10 mouse cellular contexts compared by ENCODE assay signal in genomic region chr11:61042593-61042992, GRCm38 (mm10). TPM values are rescaled to one million over a fixed set of nuclear protein-coding genes. Genes with fewer than 3 reads are reported as not detected.
DNase-seq lines count a peak whose midpoint lies in the region; ATAC-seq lines count a peak whose summit lies in the region.
"Had no signal": no experiment of that assay in that cellular context is flagged by ENCODE, and none has a peak within 500 bp of the region (broad histone marks: within the 10 kb centered on the region; RNA-seq: fewer than 3 reads in every experiment).

No protein-coding gene starts in this region.

- DNase-seq in heart, adult 9 months (ENCODE audit: low spot score in 2 of 2) = no peak
- peak; percentile 52 for DNase-seq in MEL-GATA-1-ER (ENCODE audit: extremely low read depth, low read depth)
- DNase-seq: adrenal gland, postnatal 36 days; thymus, postnatal 25 days had no signal

- 6% methylated on average over 8 of the region's 8 CpGs for WGBS in heart, embryonic 13.5 days
- WGBS in hindbrain, embryonic 15.5 days = 18% methylated on average over 8 of the region's 8 CpGs
- WGBS in midbrain, embryonic 13.5 days = 42% methylated on average over 8 of the region's 8 CpGs
- WGBS in kidney, embryonic 15.5 days = 8% methylated on average over 8 of the region's 8 CpGs
- WGBS in kidney, embryonic 16.5 days = 8% methylated on average over 8 of the region's 8 CpGs

- no peak overlapping the region for H3K27ac ChIP-seq in heart, embryonic 13.5 days (replicated peaks)
- H3K27ac ChIP-seq in hindbrain, embryonic 15.5 days (replicated peaks) = peak overlapping the region; percentile 48; the same call in 1 of the 2 replicates
- H3K27ac ChIP-seq in midbrain, embryonic 13.5 days = peak overlapping the region; percentile 40
- H3K27ac ChIP-seq in kidney, embryonic 15.5 days = no peak overlapping the region
- no peak overlapping the region for H3K27ac ChIP-seq in kidney, embryonic 16.5 days (ENCODE audit: low read length)
- H3K27ac ChIP-seq: forebrain, embryonic 12.5 days had no signal

- H3K9me3 ChIP-seq in heart, embryonic 13.5 days = no peaks in the 10 kb centered on the region
- no peaks in the 10 kb centered on the region for H3K9me3 ChIP-seq in hindbrain, embryonic 15.5 days
- H3K9me3 ChIP-seq in midbrain, embryonic 13.5 days = no peaks in the 10 kb centered on the region
- no peaks in the 10 kb centered on the region for H3K9me3 ChIP-seq in kidney, embryonic 15.5 days (replicated peaks)
- H3K9me3 ChIP-seq in kidney, embryonic 16.5 days (ENCODE audit: low read length) = no peaks in the 10 kb centered on the region
- H3K9me3 ChIP-seq: forebrain, embryonic 12.5 days had no signal

- 0 out of 2 replicates have a peak, but pooled peaks cover 5% of the 10 kb centered on the region for H3K27me3 ChIP-seq in heart, embryonic 13.5 days (replicated peaks)
- H3K27me3 ChIP-seq in hindbrain, embryonic 15.5 days = no peaks in the 10 kb centered on the region
- no peaks in the 10 kb centered on the region for H3K27me3 ChIP-seq in midbrain, embryonic 13.5 days
- H3K27me3 ChIP-seq in kidney, embryonic 15.5 days = peaks cover 2% of the 10 kb centered on the region; the same call in 1 of the 2 replicates
- H3K27me3 ChIP-seq in kidney, embryonic 16.5 days (ENCODE audit: insufficient read depth, low read length) = no peaks in the 10 kb centered on the region
- H3K27me3 ChIP-seq: forebrain, embryonic 12.5 days had no signal

- peak overlapping the region; percentile 26; the same call in 1 of the 2 replicates for H3K4me2 ChIP-seq in heart, embryonic 13.5 days
- peak overlapping the region; percentile 21 for H3K4me2 ChIP-seq in hindbrain, embryonic 15.5 days
- H3K4me2 ChIP-seq in midbrain, embryonic 13.5 days (replicated peaks) = no peak overlapping the region
- no peak overlapping the region for H3K4me2 ChIP-seq in kidney, embryonic 15.5 days
- H3K4me2 ChIP-seq in kidney, embryonic 16.5 days (replicated peaks; ENCODE audit: low read depth, low read length) = no peak overlapping the region
- H3K4me2 ChIP-seq: forebrain, embryonic 12.5 days had no signal

- H3K4me1 ChIP-seq in heart, embryonic 13.5 days = peaks cover 31% of the 10 kb centered on the region
- H3K4me1 ChIP-seq in hindbrain, embryonic 15.5 days (replicated peaks) = peaks cover 14% of the 10 kb centered on the region
- H3K4me1 ChIP-seq in midbrain, embryonic 13.5 days (replicated peaks) = peaks cover 29% of the 10 kb centered on the region
- H3K4me1 ChIP-seq in kidney, embryonic 15.5 days = peaks cover 13% of the 10 kb centered on the region
- H3K4me1 ChIP-seq in kidney, embryonic 16.5 days (ENCODE audit: insufficient read depth, low read length) = peaks cover 9% of the 10 kb centered on the region

- ATAC-seq in heart, embryonic 13.5 days (ENCODE audit: extremely low read depth, insufficient number of reproducible peaks, low FRiP score, low TSS enrichment) = no peak
- ATAC-seq in hindbrain, embryonic 15.5 days (ENCODE audit: low FRiP score, low read depth) = no peak
- 0 out of 2 replicates have a peak, but pooled peaks have one; percentile 40 for ATAC-seq in midbrain, embryonic 13.5 days
- no peak for ATAC-seq in kidney, embryonic 15.5 days (replicated peaks; ENCODE audit: low FRiP score)
- ATAC-seq in kidney, embryonic 16.5 days (ENCODE audit: low FRiP score, low TSS enrichment) = no peak

- H3K36me3 ChIP-seq in heart, embryonic 13.5 days = no peaks in the 10 kb centered on the region
- no peaks in the 10 kb centered on the region for H3K36me3 ChIP-seq in hindbrain, embryonic 15.5 days
- H3K36me3 ChIP-seq in midbrain, embryonic 13.5 days = no peaks in the 10 kb centered on the region
- H3K36me3 ChIP-seq in kidney, embryonic 15.5 days = no peaks in the 10 kb centered on the region
- H3K36me3 ChIP-seq in kidney, embryonic 16.5 days (ENCODE audit: insufficient read depth, low read length) = no peaks in the 10 kb centered on the region
- H3K36me3 ChIP-seq: forebrain, embryonic 12.5 days had no signal

- no peak overlapping the region for H3K4me3 ChIP-seq in heart, embryonic 13.5 days
- no peak overlapping the region for H3K4me3 ChIP-seq in hindbrain, embryonic 15.5 days
- no peak overlapping the region for H3K4me3 ChIP-seq in midbrain, embryonic 13.5 days (replicated peaks)
- no peak overlapping the region for H3K4me3 ChIP-seq in kidney, embryonic 15.5 days (replicated peaks)
- no peak overlapping the region for H3K4me3 ChIP-seq in kidney, embryonic 16.5 days (ENCODE audit: low read length)
- H3K4me3 ChIP-seq: forebrain, embryonic 12.5 days had no signal

- H3K9ac ChIP-seq in heart, embryonic 13.5 days = no peak overlapping the region
- H3K9ac ChIP-seq in hindbrain, embryonic 15.5 days = no peak overlapping the region
- no peak overlapping the region for H3K9ac ChIP-seq in midbrain, embryonic 13.5 days (replicated peaks)
- H3K9ac ChIP-seq in kidney, embryonic 15.5 days = no peak overlapping the region
- H3K9ac ChIP-seq in kidney, embryonic 16.5 days (replicated peaks; ENCODE audit: low read length) = no peak overlapping the region
- H3K9ac ChIP-seq: forebrain, embryonic 12.5 days had no signal

RNA-seq across cellular contexts. Expression of gene Kcnj12, which starts 20.2 kb away (rescaled TPM):
- polyA plus RNA-seq in heart, embryonic 13.5 days (2015; fragmentation: Nextera tagmentation; extraction: Ambion mirVana) = 2.6 and 3.0 TPM in 2 replicates
- polyA plus RNA-seq in hindbrain, embryonic 15.5 days (2015; fragmentation: Nextera tagmentation; extraction: Ambion mirVana) = 4.9 and 5.2 TPM in 2 replicates
- 0.64 and 1.4 TPM in 2 replicates for polyA plus RNA-seq in midbrain, embryonic 13.5 days (2015; fragmentation: Nextera tagmentation; extraction: Ambion mirVana)
- polyA plus RNA-seq in kidney, embryonic 15.5 days (2015; fragmentation: Nextera tagmentation; extraction: Ambion mirVana) = 0.45 and 0.77 TPM in 2 replicates
- 0.30 and 0.32 TPM in 2 replicates for polyA plus RNA-seq in kidney, embryonic 16.5 days (2015; fragmentation: Nextera tagmentation; extraction: Ambion mirVana)

Comparison
In these comparisons a context has a peak if more than half of its experiments do, and no peak if none do; other contexts are left out.
1. H3K27ac ChIP-seq: peak in hindbrain, embryonic 15.5 days (single experiment) and midbrain, embryonic 13.5 days (single experiment); none in heart, embryonic 13.5 days (single experiment), kidney, embryonic 15.5 days (single experiment) and kidney, embryonic 16.5 days (single experiment).
2. H3K4me2 ChIP-seq: peak in heart, embryonic 13.5 days (single experiment) and hindbrain, embryonic 15.5 days (single experiment); none in midbrain, embryonic 13.5 days (single experiment), kidney, embryonic 15.5 days (single experiment) and kidney, embryonic 16.5 days (single experiment).